Mouse (Mus musculus) hindbrain, embryonic 16.5 days (tissue): ENCODE results near the gene Gga1. TPM values are rescaled to one million over a fixed set of nuclear protein-coding genes. Genes with fewer than 3 reads are reported as not detected.

Experiments used
- ATAC-seq: fragments of 200-750 bp; cut with Nextera tagmentation; 2 replicates; pipeline ENCODE4 v1.8.0; 2017; ENCODE audit warnings: moderate TSS enrichment, moderate library complexity
- H3K27ac ChIP-seq: fragments of 300-500 bp; sonication (generic); 2 replicates; pipeline ENCODE4 v1.5.1; 2014; ENCODE audit warnings: low read depth, mild to moderate bottlenecking, control low read depth, low read length, moderate library complexity
- H3K27me3 ChIP-seq: fragments of 300-500 bp; sonication (generic); replicated peaks from 2 replicates; pipeline ENCODE4 v1.6.1; 2014; ENCODE audit warnings: low read length; ENCODE audit not compliant: control insufficient read depth, insufficient read depth
- H3K36me3 ChIP-seq: fragments of 300-500 bp; sonication (generic); 2 replicates; pipeline ENCODE4 v1.6.1; 2014; ENCODE audit warnings: mild to moderate bottlenecking, low read length, moderate library complexity, mixed read lengths; ENCODE audit not compliant: control insufficient read depth, insufficient read depth
- H3K4me1 ChIP-seq: fragments of 300-500 bp; sonication (generic); 2 replicates; pipeline ENCODE4 v1.6.1; 2014; ENCODE audit warnings: low read depth, low read length; ENCODE audit not compliant: control insufficient read depth, insufficient read depth
- H3K4me2 ChIP-seq: fragments of 300-500 bp; sonication (generic); 2 replicates; pipeline ENCODE4 v1.6.1; 2014; ENCODE audit warnings: mild to moderate bottlenecking, low read length, control low read depth, moderate library complexity
- H3K4me3 ChIP-seq: fragments of 300-500 bp; sonication (generic); 2 replicates; pipeline ENCODE4 v1.5.1; 2014; ENCODE audit warnings: mild to moderate bottlenecking, low read length, control low read depth, moderate library complexity
- H3K9ac ChIP-seq: fragments of 300-500 bp; sonication (generic); 2 replicates; pipeline ENCODE4 v1.6.1; 2014; ENCODE audit warnings: low read depth, mild to moderate bottlenecking, control low read depth, low read length, moderate library complexity
- H3K9me3 ChIP-seq: fragments of 300-500 bp; sonication (generic); 2 replicates; pipeline ENCODE4 v1.6.1; 2014; ENCODE audit warnings: mild to moderate bottlenecking, low read length, moderate library complexity; ENCODE audit not compliant: control insufficient read depth
- WGBS: fragments of 180-500 bp; shearing (Covaris S2); extraction: QIAGEN DNeasy Blood & Tissue Kit; methylation state at CpG from one replicate; pipeline ENCODE4 v1.1.7; 2014; 5-methylcytosine and 5-hydroxymethylcytosine counted together
- polyA plus RNA-seq: library from polyadenylated mRNA; unstranded; fragments of >200 nt; fragmentation: Nextera tagmentation; extraction: Ambion mirVana; gene quantifications from 2 replicates; pipeline ENCODE4 v1.2.1, GENCODE M21; 2015

Gene Gga1
- polyA plus RNA-seq, 1 experiment from 2014 or later, result 46.1 TPM

DNA sequence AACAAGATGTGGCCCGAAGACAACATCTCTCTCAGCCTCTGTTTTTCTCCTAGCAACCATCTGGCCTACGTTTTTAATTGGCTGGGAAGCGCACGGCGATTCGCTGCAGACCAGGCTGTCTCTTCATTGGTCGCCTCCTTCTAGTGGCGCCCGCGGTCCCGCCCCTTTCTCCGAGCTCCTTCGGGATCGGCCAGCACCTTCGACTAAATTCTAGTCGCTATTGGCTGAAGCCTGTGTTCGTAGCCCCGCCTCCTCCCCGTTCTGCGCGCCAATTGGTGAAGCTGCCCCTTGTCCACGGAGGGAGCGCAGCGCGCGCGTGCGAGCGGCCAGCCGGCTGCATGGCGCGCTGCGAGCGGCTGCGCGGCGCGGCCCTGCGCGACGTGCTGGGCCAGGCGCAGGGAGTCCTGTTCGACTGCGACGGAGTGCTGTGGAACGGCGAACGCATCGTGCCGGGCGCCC lies 36.7 kb downstream of the Gga1 start, which contains the start of gene Pdxp:
Gene Pdxp, plus strand, starts transcription at position 288 of the 459 bp plus-strand sequence.
- H3K36me3 ChIP-seq, result no peaks in the 10 kb centered on the region; the same call in 1 of the 2 replicates
- H3K27me3 ChIP-seq, result no peaks in the 10 kb centered on the region
- ATAC-seq, result peak; percentile 95
- H3K4me3 ChIP-seq, result peak within 1 kb of the TSS; percentile 77
- peak within 1 kb of the TSS; percentile 87 for H3K4me2 ChIP-seq
- no peaks in the 10 kb centered on the region for H3K9me3 ChIP-seq
- H3K4me1 ChIP-seq, result peaks cover 25% of the 10 kb centered on the region
- peak within 1 kb of the TSS; percentile 85 for H3K9ac ChIP-seq
- WGBS, result under 1% methylated on average over 44 of the region's 51 CpGs
- H3K27ac ChIP-seq, result peak within 1 kb of the TSS; percentile 97

DNA sequence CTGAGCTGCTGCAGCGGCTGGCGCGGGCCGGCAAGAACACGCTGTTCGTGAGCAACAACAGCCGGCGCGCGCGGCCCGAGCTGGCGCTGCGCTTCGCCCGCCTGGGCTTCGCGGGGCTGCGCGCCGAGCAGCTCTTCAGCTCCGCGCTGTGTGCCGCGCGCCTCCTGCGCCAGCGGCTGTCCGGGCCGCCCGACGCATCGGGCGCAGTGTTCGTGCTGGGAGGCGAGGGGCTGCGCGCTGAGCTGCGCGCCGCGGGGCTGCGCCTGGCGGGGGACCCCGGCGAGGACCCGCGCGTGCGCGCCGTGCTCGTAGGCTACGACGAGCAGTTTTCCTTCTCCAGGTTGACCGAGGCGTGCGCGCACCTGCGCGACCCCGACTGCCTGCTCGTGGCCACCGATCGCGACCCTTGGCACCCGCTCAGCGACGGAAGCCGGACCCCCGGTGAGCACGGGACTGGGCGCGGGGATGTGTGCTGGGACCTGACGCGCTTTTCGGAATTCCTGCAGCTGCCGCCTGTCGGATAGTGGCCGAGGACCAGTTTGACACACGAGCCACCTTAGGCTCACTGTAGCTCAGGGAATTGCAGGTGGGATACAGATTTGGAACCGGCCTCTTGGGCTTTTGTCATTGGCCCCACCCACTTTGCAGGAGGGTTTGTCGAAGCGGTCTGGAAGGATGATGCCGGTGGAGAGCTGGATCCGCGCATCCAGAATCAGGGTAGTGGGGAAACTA lies 37.3 kb downstream of the Gga1 start:
- peak overlapping the region; percentile 77 for H3K4me3 ChIP-seq
- WGBS, result under 1% methylated on average over 50 of the region's 87 CpGs
- peak overlapping the region; percentile 97 for H3K27ac ChIP-seq
- ATAC-seq, result peak; percentile 69
- peaks cover 4% of the 10 kb centered on the region for H3K36me3 ChIP-seq
- no peaks in the 10 kb centered on the region for H3K27me3 ChIP-seq
- peak overlapping the region; percentile 87 for H3K4me2 ChIP-seq
- H3K9ac ChIP-seq, result peak overlapping the region; percentile 85
- peaks cover 25% of the 10 kb centered on the region for H3K4me1 ChIP-seq
- no peaks in the 10 kb centered on the region for H3K9me3 ChIP-seq

DNA sequence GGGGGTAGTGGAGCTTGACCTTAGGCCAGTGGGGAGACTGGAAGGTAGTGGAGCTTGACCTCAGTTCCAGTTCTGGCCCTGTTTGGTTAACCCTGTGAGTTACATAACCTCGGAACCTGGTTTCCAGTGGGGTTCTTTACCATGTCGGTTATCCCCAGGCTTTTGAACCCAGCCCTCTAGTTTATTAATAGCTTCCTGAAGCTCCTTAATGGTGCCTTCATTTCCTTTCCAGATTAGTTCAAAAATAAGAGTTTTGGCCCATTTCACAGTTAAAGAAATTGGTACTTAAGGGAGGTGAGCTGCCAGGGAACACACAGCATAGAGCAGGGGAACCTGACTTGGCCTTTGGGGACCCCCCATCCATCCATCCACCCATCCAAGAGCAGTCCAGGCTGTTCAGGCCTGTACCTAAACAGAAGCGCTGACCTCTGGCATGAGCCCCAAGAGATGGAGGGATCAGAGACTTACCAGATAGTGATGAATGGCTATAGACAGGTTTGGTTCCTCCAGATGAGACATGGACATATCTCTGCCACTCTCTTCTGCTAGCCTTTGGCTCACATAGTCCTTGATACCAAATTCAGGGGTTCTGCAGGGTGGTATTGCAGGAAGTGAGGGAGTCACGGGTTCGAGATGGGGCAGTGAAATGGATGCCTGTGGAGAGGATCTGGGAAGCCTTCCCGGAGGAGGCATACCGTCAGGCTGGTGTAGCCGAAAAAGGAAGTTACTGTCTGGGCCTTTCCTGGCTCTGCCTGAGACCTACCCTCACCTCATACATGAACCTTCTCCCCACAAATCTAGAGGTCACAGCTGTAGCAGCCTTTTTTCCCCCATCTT lies 38.1 kb downstream of the Gga1 start:
- 50% methylated on average over 8 of the region's 8 CpGs for WGBS
- Histone ChIP-seq H3K4me3 (peak overlapping the region; percentile 77), H3K9ac (peak overlapping the region; percentile 85), H3K4me2 (peak overlapping the region; percentile 87), H3K9me3 (no peaks in the 10 kb centered on the region), H3K36me3 (peaks cover 4% of the 10 kb centered on the region), H3K27ac (peak overlapping the region; percentile 97; the same call in 1 of the 2 replicates), H3K4me1 (peaks cover 25% of the 10 kb centered on the region), H3K27me3 (no peaks in the 10 kb centered on the region)
- ATAC-seq, result no peak

DNA sequence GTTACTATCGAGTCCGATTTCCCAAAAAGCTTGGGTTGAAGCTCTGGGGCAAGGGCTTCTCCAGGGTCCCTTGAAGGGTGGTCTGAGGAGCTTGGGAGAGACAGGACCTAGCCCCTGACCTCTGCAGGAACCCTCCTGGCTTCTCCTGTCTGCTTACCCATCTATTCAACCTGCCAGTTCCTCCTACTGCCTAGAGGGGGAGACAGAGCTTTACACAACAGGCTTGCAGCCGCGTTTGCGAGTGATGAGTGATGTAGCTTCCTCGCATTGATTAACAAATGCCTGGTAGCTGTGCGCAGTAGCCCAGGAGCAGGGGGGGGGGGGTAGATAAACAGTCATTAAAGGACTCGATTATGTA lies 38.6 kb downstream of the Gga1 start:
- no peak overlapping the region for H3K27ac ChIP-seq
- ATAC-seq, result 0 out of 2 replicates have a peak, but pooled peaks have one; percentile 10
- peaks cover 4% of the 10 kb centered on the region for H3K36me3 ChIP-seq
- H3K4me2 ChIP-seq, result peak overlapping the region; percentile 87
- H3K4me1 ChIP-seq, result peaks cover 25% of the 10 kb centered on the region
- no peaks in the 10 kb centered on the region for H3K27me3 ChIP-seq
- 6% methylated on average over 8 of the region's 8 CpGs for whole genome bisulfite sequencing
- H3K9ac ChIP-seq, result peak overlapping the region; percentile 85
- peak overlapping the region; percentile 77 for H3K4me3 ChIP-seq
- H3K9me3 ChIP-seq, result no peaks in the 10 kb centered on the region

DNA sequence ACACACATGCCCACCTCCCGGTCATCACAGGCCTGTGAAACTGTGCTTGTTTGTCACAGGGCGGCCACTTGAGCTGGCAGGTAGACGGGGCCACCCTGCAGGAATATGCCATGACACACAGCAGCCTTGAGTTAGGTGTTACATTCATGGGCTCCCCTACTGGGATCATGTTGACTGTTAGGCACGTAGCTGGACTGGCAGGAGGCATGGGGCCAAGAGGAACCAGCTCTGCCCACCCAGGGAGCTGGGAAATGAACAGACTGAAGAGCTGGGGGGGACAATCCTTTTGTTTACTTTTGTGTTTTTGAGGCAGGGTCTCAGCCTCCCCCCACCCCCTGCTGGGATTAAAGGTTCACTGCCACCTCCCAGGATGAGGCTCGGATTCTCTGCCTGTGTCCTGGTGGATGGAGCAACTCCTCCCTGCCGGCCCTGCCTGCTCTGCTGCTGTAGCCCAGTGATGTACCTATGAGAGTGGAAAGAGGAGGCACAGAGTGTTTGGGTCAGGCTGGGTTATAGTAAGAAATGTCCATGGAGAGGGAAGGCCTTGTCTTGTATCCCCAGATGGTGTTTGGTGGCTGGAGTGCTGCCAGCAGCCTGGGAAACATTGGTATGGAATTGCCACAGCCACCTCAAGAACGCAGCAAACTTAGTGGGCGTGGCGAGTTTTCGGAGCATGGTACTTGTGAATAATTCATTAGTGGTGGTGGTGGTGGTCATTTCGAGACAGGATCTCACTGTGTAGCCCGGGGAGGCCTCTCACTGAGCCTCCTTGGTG lies 39.2 kb downstream of the Gga1 start:
- 26% methylated on average over 12 of the region's 12 CpGs for WGBS
- Histone ChIP-seq H3K9ac (peak overlapping the region; percentile 85), H3K4me3 (peak overlapping the region; percentile 77), H3K27ac (peak overlapping the region; percentile 67), H3K4me2 (peak overlapping the region; percentile 87), H3K27me3 (no peaks in the 10 kb centered on the region), H3K9me3 (no peaks in the 10 kb centered on the region), H3K36me3 (peaks cover 4% of the 10 kb centered on the region), H3K4me1 (peaks cover 25% of the 10 kb centered on the region)
- no peak for ATAC-seq

DNA sequence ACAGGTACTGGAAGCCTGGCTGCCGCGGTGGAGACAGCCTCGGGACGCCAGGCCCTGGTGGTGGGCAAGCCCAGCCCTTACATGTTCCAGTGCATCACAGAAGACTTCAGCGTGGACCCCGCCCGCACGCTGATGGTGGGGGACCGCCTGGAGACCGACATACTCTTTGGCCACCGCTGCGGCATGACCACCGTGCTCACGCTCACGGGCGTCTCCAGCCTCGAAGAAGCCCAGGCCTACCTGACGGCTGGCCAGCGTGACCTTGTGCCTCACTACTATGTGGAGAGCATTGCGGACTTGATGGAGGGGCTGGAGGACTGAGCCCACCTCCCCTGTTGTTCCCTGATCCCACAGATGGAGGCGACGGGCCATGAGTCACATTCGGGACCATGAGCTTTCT lies 41.1 kb downstream of the Gga1 start:
- Histone ChIP-seq H3K9ac (no peak overlapping the region), H3K9me3 (no peaks in the 10 kb centered on the region), H3K27me3 (no peaks in the 10 kb centered on the region), H3K27ac (no peak overlapping the region), H3K36me3 (peaks cover 4% of the 10 kb centered on the region), H3K4me3 (no peak overlapping the region), H3K4me1 (peaks cover 25% of the 10 kb centered on the region), H3K4me2 (no peak overlapping the region)
- ATAC-seq, result no peak
- 97% methylated on average over 23 of the region's 23 CpGs for WGBS

DNA sequence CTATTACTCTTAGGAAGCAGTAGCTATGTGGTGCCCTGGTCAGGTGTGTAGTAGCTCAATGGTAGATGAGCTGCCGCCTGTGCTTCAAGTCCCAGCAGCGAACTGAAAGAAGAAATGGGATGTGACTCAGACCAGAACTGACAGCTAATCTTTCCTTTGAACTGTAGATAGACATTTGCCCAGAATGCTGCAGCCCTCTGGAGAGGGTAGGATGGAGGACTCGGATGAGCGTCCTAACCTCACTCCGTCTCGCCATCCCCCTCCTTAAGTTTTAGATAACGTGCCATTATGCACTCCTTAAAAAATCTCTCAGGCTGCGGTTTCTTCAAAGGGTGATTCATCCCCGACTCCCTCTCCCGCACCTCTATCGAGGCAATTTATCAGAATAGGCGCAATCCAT lies 42.9 kb downstream of the Gga1 start:
- Histone ChIP-seq H3K4me3 (no peak overlapping the region), H3K9me3 (no peaks in the 10 kb centered on the region), H3K27me3 (no peaks in the 10 kb centered on the region; the same call in 1 of the 2 replicates), H3K4me2 (no peak overlapping the region), H3K36me3 (peaks cover 4% of the 10 kb centered on the region), H3K9ac (no peak overlapping the region), H3K4me1 (peaks cover 23% of the 10 kb centered on the region), H3K27ac (no peak overlapping the region)
- WGBS, result 82% methylated on average over 12 of the region's 12 CpGs
- no peak for ATAC-seq

DNA sequence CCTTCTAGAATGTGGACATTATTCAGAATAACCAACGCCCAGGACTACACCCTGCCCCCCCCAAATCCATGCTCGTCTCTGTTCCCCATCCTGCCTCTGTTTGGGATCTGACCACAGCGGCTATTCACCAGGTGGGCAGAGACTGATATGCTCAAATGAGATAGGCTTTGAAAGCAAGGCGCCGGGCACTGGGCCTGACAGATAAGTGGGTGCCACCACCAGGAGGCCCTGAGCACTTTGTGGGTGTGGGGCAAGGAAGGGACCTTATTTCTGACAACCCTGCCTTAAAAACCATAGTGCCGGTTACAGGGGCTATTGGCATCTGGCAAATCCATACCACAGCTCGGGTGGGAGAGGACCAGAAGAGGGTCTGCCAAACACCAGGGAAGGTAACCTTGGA lies 45.7 kb downstream of the Gga1 start:
- no peak overlapping the region for H3K4me2 ChIP-seq
- H3K9me3 ChIP-seq, result no peaks in the 10 kb centered on the region
- 78% methylated on average over 7 of the region's 7 CpGs for WGBS
- H3K4me3 ChIP-seq, result no peak overlapping the region
- peaks cover 4% of the 10 kb centered on the region for H3K36me3 ChIP-seq
- H3K27me3 ChIP-seq, result peaks cover 5% of the 10 kb centered on the region
- H3K9ac ChIP-seq, result no peak overlapping the region; the same call in 1 of the 2 replicates
- no peak for ATAC-seq
- H3K4me1 ChIP-seq, result peaks cover 18% of the 10 kb centered on the region
- no peak overlapping the region for H3K27ac ChIP-seq
